Mouse (Mus musculus): Measurements from ENCODE around the gene Tcf20.

- TF ChIP-seq CTCF (IDR thresholded peaks at IDR 0.05; ENCODE audit: extremely low read depth, insufficient read length, insufficient replicate concordance, low read depth, low read length) (no peak), POLR2A (IDR thresholded peaks at IDR 0.05; ENCODE audit: low read depth, low read length) (no peak)
Measured at GRCm38 (mm10) chr15:82928844-82929243, 58.8 kb downstream of the Tcf20 start.

Data from small intestine, adult 2 months (tissue).